9 mouse cellular contexts compared by ENCODE assay signal in the genomic region with DNA sequence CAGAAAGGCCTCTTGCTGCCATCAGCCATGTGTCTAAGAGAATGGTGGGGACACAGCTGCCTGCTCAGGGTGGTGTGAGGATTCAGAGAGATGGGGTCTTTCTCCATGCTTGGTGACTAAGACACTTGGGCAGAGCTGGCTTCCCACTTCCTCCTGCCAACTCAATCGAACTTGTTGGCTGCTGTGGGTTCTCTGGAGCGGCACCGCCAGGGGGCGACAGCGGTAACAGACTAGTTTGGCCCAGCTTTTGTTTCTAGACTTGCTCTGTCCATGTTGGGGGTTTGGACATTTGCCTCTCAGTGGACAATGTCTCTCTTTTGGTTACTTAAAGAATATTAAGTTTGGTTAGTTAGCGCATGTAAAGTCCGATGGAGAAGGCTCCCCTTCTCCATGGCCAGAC. TPM values are rescaled to one million over a fixed set of nuclear protein-coding genes. Genes with fewer than 3 reads are reported as not detected.
A peak's percentile ranks its signal among the peaks of the same experiment; 100 is the strongest.
DNase-seq lines count a peak whose midpoint lies in the region; ATAC-seq lines count a peak whose summit lies in the region.
"Had no signal": no experiment of that assay in that cellular context is flagged by ENCODE, and none has a peak within 500 bp of the region (broad histone marks: within the 10 kb centered on the region; RNA-seq: fewer than 3 reads in every experiment).

No protein-coding gene starts in this region.

- no peaks in the 10 kb centered on the region for H3K27me3 ChIP-seq in kidney, embryonic 16.5 days (ENCODE audit: insufficient read depth, low read length)
- H3K27me3 ChIP-seq in embryonic facial prominence, embryonic 11.5 days (ENCODE audit: control insufficient read depth, insufficient read depth, low read length), result no peaks in the 10 kb centered on the region
- no peaks in the 10 kb centered on the region for H3K27me3 ChIP-seq in limb, embryonic 11.5 days (ENCODE audit: control insufficient read depth, insufficient read depth, low read length)

- no peak overlapping the region for H3K27ac ChIP-seq in kidney, embryonic 16.5 days (ENCODE audit: low read length)
- no peak overlapping the region for H3K27ac ChIP-seq in embryonic facial prominence, embryonic 11.5 days (replicated peaks; ENCODE audit: low read depth, low read length)
- H3K27ac ChIP-seq in limb, embryonic 11.5 days (replicated peaks; ENCODE audit: low read depth, low read length), result no peak overlapping the region

- peaks cover 5% of the 10 kb centered on the region; the same call in 1 of the 2 replicates for H3K9me3 ChIP-seq in kidney, embryonic 16.5 days (ENCODE audit: low read length)
- no peaks in the 10 kb centered on the region for H3K9me3 ChIP-seq in embryonic facial prominence, embryonic 11.5 days (replicated peaks; ENCODE audit: control insufficient read depth, low read length)
- H3K9me3 ChIP-seq in limb, embryonic 11.5 days (ENCODE audit: control insufficient read depth, low read length), result no peaks in the 10 kb centered on the region

- H3K4me1 ChIP-seq in kidney, embryonic 16.5 days (ENCODE audit: insufficient read depth, low read length), result no peaks in the 10 kb centered on the region
- H3K4me1 ChIP-seq in embryonic facial prominence, embryonic 11.5 days (ENCODE audit: control insufficient read depth, insufficient read depth, low read length), result no peaks in the 10 kb centered on the region
- peaks cover 4% of the 10 kb centered on the region; the same call in 1 of the 2 replicates for H3K4me1 ChIP-seq in limb, embryonic 11.5 days (ENCODE audit: control insufficient read depth, insufficient read depth, low read length)

- WGBS in kidney, embryonic 16.5 days, result 31% methylated on average over 7 of the region's 7 CpGs
- 35% methylated on average over 7 of the region's 7 CpGs for WGBS in embryonic facial prominence, embryonic 11.5 days
- 32% methylated on average over 7 of the region's 7 CpGs for WGBS in limb, embryonic 11.5 days

- no peak overlapping the region for H3K4me2 ChIP-seq in kidney, embryonic 16.5 days (replicated peaks; ENCODE audit: low read depth, low read length)
- no peak overlapping the region for H3K4me2 ChIP-seq in embryonic facial prominence, embryonic 11.5 days (ENCODE audit: low read depth, low read length)
- H3K4me2 ChIP-seq in limb, embryonic 11.5 days (ENCODE audit: low read depth, severe bottlenecking), result no peak overlapping the region

- DNase-seq in kidney, adult 18-20 months, result peak; percentile 88
- DNase-seq in adrenal gland, postnatal 10 days, result peak; percentile 89
- DNase-seq in embryonic facial prominence, embryonic 11.5 days (ENCODE audit: low spot score), result peak; percentile 84
- peak; percentile 81 for DNase-seq in induced T-regulatory cell, adult 2 months (ENCODE audit: low read depth)
- DNase-seq in limb, embryonic 11.5 days (ENCODE audit: low spot score), result peak; percentile 83
- peak; percentile 70 for DNase-seq in ovary, postnatal 10 days (ENCODE audit: low spot score)
- DNase-seq in thymus, postnatal 25 days, result peak; percentile 83

- no peak overlapping the region for H3K4me3 ChIP-seq in kidney, embryonic 16.5 days (ENCODE audit: low read length)
- H3K4me3 ChIP-seq in embryonic facial prominence, embryonic 11.5 days (ENCODE audit: low read depth, low read length), result no peak overlapping the region
- no peak overlapping the region for H3K4me3 ChIP-seq in limb, embryonic 11.5 days (ENCODE audit: low read depth, low read length)

- H3K9ac ChIP-seq in kidney, embryonic 16.5 days (replicated peaks; ENCODE audit: low read length), result no peak overlapping the region
- H3K9ac ChIP-seq in embryonic facial prominence, embryonic 11.5 days (replicated peaks; ENCODE audit: low read length), result no peak overlapping the region
- H3K9ac ChIP-seq in limb, embryonic 11.5 days (ENCODE audit: low read length), result no peak overlapping the region; the same call in 1 of the 2 replicates

- no peak for ATAC-seq in kidney, embryonic 16.5 days (ENCODE audit: low FRiP score, low TSS enrichment)
- no peak for ATAC-seq in embryonic facial prominence, embryonic 11.5 days (replicated peaks; ENCODE audit: insufficient number of reproducible peaks, low FRiP score, low TSS enrichment, low read depth)
- ATAC-seq in limb, embryonic 11.5 days (ENCODE audit: insufficient number of reproducible peaks, low FRiP score, low TSS enrichment, low read depth), result no peak

- H3K36me3 ChIP-seq in kidney, embryonic 16.5 days (ENCODE audit: insufficient read depth, low read length), result peaks cover 41% of the 10 kb centered on the region
- no peaks in the 10 kb centered on the region; the same call in 1 of the 2 replicates for H3K36me3 ChIP-seq in embryonic facial prominence, embryonic 11.5 days (replicated peaks; ENCODE audit: control insufficient read depth, insufficient read depth, low read depth, low read length)
- H3K36me3 ChIP-seq in limb, embryonic 11.5 days (ENCODE audit: control insufficient read depth, insufficient read depth, low read length), result peaks cover 2% of the 10 kb centered on the region; the same call in 1 of the 2 replicates

RNA-seq across cellular contexts. Expression of gene Spata32, which starts 14.7 kb away (rescaled TPM):
- polyA plus RNA-seq in kidney, embryonic 16.5 days (2015; fragmentation: Nextera tagmentation; extraction: Ambion mirVana), result not detected in 2 replicates
- total RNA-seq in adrenal gland, postnatal 10 days (2021), result not detected
- polyA plus RNA-seq in embryonic facial prominence, embryonic 11.5 days (2014; fragmentation: Nextera tagmentation; extraction: Ambion mirVana), result not detected in 2 replicates
- polyA plus RNA-seq in limb, embryonic 11.5 days (2014; fragmentation: Nextera tagmentation; extraction: Ambion mirVana), result not detected in 2 replicates
- polyA plus RNA-seq: stomach, embryonic 14.5 days had no signal

RNA-seq across cellular contexts. Expression of gene 1700023F06Rik, which starts 24.6 kb away (rescaled TPM):
- polyA plus RNA-seq in kidney, embryonic 16.5 days (2015; fragmentation: Nextera tagmentation; extraction: Ambion mirVana), result 0.27 and 0.82 TPM in 2 replicates
- under 1 TPM in 1 of 2 experiments, not detected in 1; 0.27 TPM for total RNA-seq in adrenal gland, postnatal 10 days (2021)
- polyA plus RNA-seq in embryonic facial prominence, embryonic 11.5 days (2014; fragmentation: Nextera tagmentation; extraction: Ambion mirVana), result 0.25 TPM in 2 replicates
- 0.23 and 0.48 TPM in 2 replicates for polyA plus RNA-seq in limb, embryonic 11.5 days (2014; fragmentation: Nextera tagmentation; extraction: Ambion mirVana)

RNA-seq across cellular contexts. Expression of gene Map3k14, which starts 34.3 kb away (rescaled TPM):
- polyA plus RNA-seq in kidney, embryonic 16.5 days (2015; fragmentation: Nextera tagmentation; extraction: Ambion mirVana), result 5.3 and 6.7 TPM in 2 replicates
- total RNA-seq in adrenal gland, postnatal 10 days (2021), result 1 to 10 TPM; 5.2 to 6.9 TPM
- 1.9 and 2.9 TPM in 2 replicates for polyA plus RNA-seq in embryonic facial prominence, embryonic 11.5 days (2014; fragmentation: Nextera tagmentation; extraction: Ambion mirVana)
- 2.3 and 2.6 TPM in 2 replicates for polyA plus RNA-seq in limb, embryonic 11.5 days (2014; fragmentation: Nextera tagmentation; extraction: Ambion mirVana)
